ENCODE assay signal across 17 mouse cellular contexts in genomic region chr13:38400662-38401061, GRCm38 (mm10). TPM values are rescaled to one million over a fixed set of nuclear protein-coding genes. Genes with fewer than 3 reads are reported as not detected.
"Had no signal": no experiment of that assay in that cellular context is flagged by ENCODE, and none has a peak within 500 bp of the region (broad histone marks: within the 10 kb centered on the region; RNA-seq: fewer than 3 reads in every experiment).

No protein-coding gene starts in this region.

- H3K27me3 ChIP-seq: limb, embryonic 12.5 days; limb, embryonic 15.5 days had no signal

- H3K9ac ChIP-seq: limb, embryonic 12.5 days; limb, embryonic 15.5 days; liver, embryonic 14.5 days; liver, postnatal 0 days; lung, embryonic 14.5 days had no signal

- ATAC-seq: liver, postnatal 0 days had no signal

- H3K27ac ChIP-seq: limb, embryonic 12.5 days; limb, embryonic 15.5 days; liver, embryonic 14.5 days had no signal

- DNase-seq: kidney, postnatal 14 days; kidney, postnatal 4 days; left cerebral cortex, postnatal 4 days; liver, postnatal 0 days; lung, embryonic 14.5 days; lung, postnatal 10 days; lung, postnatal 36 days; midbrain, embryonic 14.5 days; thymus, adult 18-20 months; thymus, postnatal 36 days had no signal

- H3K4me3 ChIP-seq: limb, embryonic 12.5 days; limb, embryonic 15.5 days had no signal

- H3K9me3 ChIP-seq: limb, embryonic 12.5 days; limb, embryonic 15.5 days had no signal

- H3K36me3 ChIP-seq: limb, embryonic 12.5 days; limb, embryonic 15.5 days had no signal

- H3K4me2 ChIP-seq: limb, embryonic 12.5 days; limb, embryonic 15.5 days; liver, embryonic 11.5 days; lung, embryonic 14.5 days; midbrain, embryonic 11.5 days had no signal

RNA-seq across cellular contexts. Expression of gene Bmp6, which starts 55.8 kb away (rescaled TPM):
- total RNA-seq: megakaryocyte progenitor cell, adult 5-6 weeks; megakaryocyte-erythroid progenitor cell, adult 5-6 weeks had no signal
